Mouse (Mus musculus): ENCODE results near the gene Txnrd2.
A peak's percentile ranks its signal among the peaks of the same experiment; 100 is the strongest.

Gene Txnrd2

GRCm38 (mm10) chr16:18426215-18426791, at the start of gene Txnrd2:
Gene Txnrd2 (plus strand): TSS chr16:18426384.
- DNase-seq, result peak; percentile 80

- DNase-seq, result no peak
Observed at GRCm38 (mm10) chr16:18377203-18377602, 49.0 kb upstream of the Txnrd2 start.

GRCm38 (mm10) chr16:18378489-18378888, 47.7 kb upstream of the Txnrd2 start:
- DNase-seq, result no peak

- no peak for DNase-seq
Observed at GRCm38 (mm10) chr16:18379338-18380001, 46.7 kb upstream of the Txnrd2 start.

- DNase-seq, result no peak
Observed at GRCm38 (mm10) chr16:18380495-18381063, 45.6 kb upstream of the Txnrd2 start.

GRCm38 (mm10) chr16:18381621-18382258, 44.4 kb upstream of the Txnrd2 start:
- DNase-seq, result no peak

- DNase-seq, result no peak
Observed at GRCm38 (mm10) chr16:18383045-18383726, 43.0 kb upstream of the Txnrd2 start.

- DNase-seq, result no peak
Observed at GRCm38 (mm10) chr16:18383756-18384155, 42.4 kb upstream of the Txnrd2 start.

GRCm38 (mm10) chr16:18384211-18384610, 42.0 kb upstream of the Txnrd2 start:
- no peak for DNase-seq

GRCm38 (mm10) chr16:18384659-18385058, 41.5 kb upstream of the Txnrd2 start:
- no peak for DNase-seq

GRCm38 (mm10) chr16:18385411-18385810, 40.8 kb upstream of the Txnrd2 start:
- DNase-seq, result no peak

- DNase-seq, result no peak
Observed at GRCm38 (mm10) chr16:18386451-18386850, 39.7 kb upstream of the Txnrd2 start.

- no peak for DNase-seq
Observed at GRCm38 (mm10) chr16:18386972-18387371, 39.2 kb upstream of the Txnrd2 start.

- DNase-seq, result no peak
Observed at GRCm38 (mm10) chr16:18387704-18388582, 38.2 kb upstream of the Txnrd2 start.

GRCm38 (mm10) chr16:18388583-18389435, 37.4 kb upstream of the Txnrd2 start:
- no peak for DNase-seq

GRCm38 (mm10) chr16:18390399-18390798, 35.8 kb upstream of the Txnrd2 start:
- DNase-seq, result no peak

GRCm38 (mm10) chr16:18391127-18391526, 35.1 kb upstream of the Txnrd2 start:
- no peak for DNase-seq

GRCm38 (mm10) chr16:18391728-18392127, 34.5 kb upstream of the Txnrd2 start:
- no peak for DNase-seq

GRCm38 (mm10) chr16:18392469-18393426, 33.4 kb upstream of the Txnrd2 start:
- DNase-seq, result peak; percentile 81

- no peak for DNase-seq
Observed at GRCm38 (mm10) chr16:18393595-18393994, 32.6 kb upstream of the Txnrd2 start.

Measured in right cerebral cortex, adult 18-20 months (tissue).